Mouse (Mus musculus): ENCODE measurements at regions not wholly inside any gene's neighbourhood (a gene's known extent, or its start where the extent isn't known, plus 50 kb on each side); places are given as distances from the start of the nearest gene placed in this dataset.

GRCm38 (mm10) chr16:24056885-24057531 lies 68.4 kb upstream of the Bcl6 start:
- Histone ChIP-seq H3K36me3 (ENCODE audit: control insufficient read depth, insufficient read depth, low read length) (no peaks in the 10 kb centered on the region), H3K9ac (ENCODE audit: low read depth, low read length) (no peak overlapping the region), H3K4me3 (ENCODE audit: low read depth, low read length) (no peak overlapping the region), H3K4me1 (replicated peaks; ENCODE audit: control insufficient read depth, insufficient read depth, low read length) (no peaks in the 10 kb centered on the region), H3K27ac (ENCODE audit: low read depth, low read length) (no peak overlapping the region), H3K4me2 (no peak overlapping the region), H3K27me3 (replicated peaks; ENCODE audit: control insufficient read depth, insufficient read depth, low read length) (no peaks in the 10 kb centered on the region), H3K9me3 (ENCODE audit: control insufficient read depth, low read length) (no peaks in the 10 kb centered on the region)
- DNase-seq (ENCODE audit: low spot score) (no peak), ATAC-seq (replicated peaks; ENCODE audit: low FRiP score) (no peak)
- WGBS, result 44% methylated on average over 11 of the region's 11 CpGs

DNA sequence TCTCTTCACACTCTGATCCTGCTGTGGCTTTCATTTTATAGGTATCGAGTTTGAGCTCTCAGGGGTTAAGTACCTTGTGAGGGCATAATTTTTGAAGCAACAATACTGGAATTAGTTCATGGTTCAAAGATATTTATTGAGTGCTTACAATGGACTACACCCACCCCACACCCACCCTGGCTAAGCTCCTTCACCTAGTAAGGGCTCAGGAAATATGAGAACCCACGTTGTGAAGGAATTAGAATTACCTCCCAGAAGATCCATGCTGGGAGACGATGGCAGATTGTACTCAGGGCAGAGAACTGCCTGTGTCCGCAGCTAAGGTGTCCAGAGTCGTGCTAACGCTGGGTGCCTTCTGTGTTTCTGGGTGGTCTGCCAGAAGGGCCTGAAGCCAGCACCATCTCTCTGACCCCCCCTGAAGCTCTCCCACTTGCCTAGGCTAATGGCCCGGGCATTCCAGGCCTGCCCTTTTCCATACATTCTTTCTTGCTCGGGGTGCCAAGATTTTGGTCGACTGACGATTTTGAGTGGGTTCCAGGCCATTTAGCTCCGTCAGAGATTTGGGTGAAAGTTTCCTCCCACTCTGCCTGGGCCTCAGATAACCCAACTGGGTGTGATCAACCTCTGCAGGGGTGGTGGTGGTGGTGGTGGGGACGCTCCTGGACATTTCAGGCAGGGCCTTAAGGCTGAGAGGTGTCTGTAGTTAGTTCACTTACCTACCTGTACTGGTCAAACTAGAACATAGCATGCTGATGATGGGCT lies 67.7 kb upstream of the Bcl6 start:
- Histone ChIP-seq H3K36me3 (ENCODE audit: control insufficient read depth, insufficient read depth, low read length) (no peaks in the 10 kb centered on the region), H3K9me3 (ENCODE audit: control insufficient read depth, low read length) (no peaks in the 10 kb centered on the region), H3K9ac (ENCODE audit: low read depth, low read length) (no peak overlapping the region), H3K4me3 (ENCODE audit: low read depth, low read length) (no peak overlapping the region), H3K27ac (ENCODE audit: low read depth, low read length) (no peak overlapping the region), H3K4me1 (replicated peaks; ENCODE audit: control insufficient read depth, insufficient read depth, low read length) (no peaks in the 10 kb centered on the region), H3K4me2 (no peak overlapping the region), H3K27me3 (replicated peaks; ENCODE audit: control insufficient read depth, insufficient read depth, low read length) (no peaks in the 10 kb centered on the region)
- 73% methylated on average over 12 of the region's 12 CpGs for WGBS
- ATAC-seq (replicated peaks; ENCODE audit: low FRiP score) (no peak), DNase-seq (ENCODE audit: low spot score) (no peak)

- H3K27ac ChIP-seq (ENCODE audit: low read depth, low read length), result no peak overlapping the region
- no peak for ATAC-seq (replicated peaks; ENCODE audit: low FRiP score)
- no peaks in the 10 kb centered on the region for H3K9me3 ChIP-seq (ENCODE audit: control insufficient read depth, low read length)
- H3K9ac ChIP-seq (ENCODE audit: low read depth, low read length), result no peak overlapping the region
- H3K4me2 ChIP-seq, result no peak overlapping the region
- no peak overlapping the region for H3K4me3 ChIP-seq (ENCODE audit: low read depth, low read length)
- no peaks in the 10 kb centered on the region for H3K27me3 ChIP-seq (replicated peaks; ENCODE audit: control insufficient read depth, insufficient read depth, low read length)
- no peaks in the 10 kb centered on the region for H3K4me1 ChIP-seq (replicated peaks; ENCODE audit: control insufficient read depth, insufficient read depth, low read length)
- no peaks in the 10 kb centered on the region for H3K36me3 ChIP-seq (ENCODE audit: control insufficient read depth, insufficient read depth, low read length)
- no peak for DNase-seq (ENCODE audit: low spot score)
- 87% methylated on average over 3 of the region's 3 CpGs for WGBS
Observed at GRCm38 (mm10) chr16:24054293-24054692, 65.6 kb upstream of the Bcl6 start.

DNA sequence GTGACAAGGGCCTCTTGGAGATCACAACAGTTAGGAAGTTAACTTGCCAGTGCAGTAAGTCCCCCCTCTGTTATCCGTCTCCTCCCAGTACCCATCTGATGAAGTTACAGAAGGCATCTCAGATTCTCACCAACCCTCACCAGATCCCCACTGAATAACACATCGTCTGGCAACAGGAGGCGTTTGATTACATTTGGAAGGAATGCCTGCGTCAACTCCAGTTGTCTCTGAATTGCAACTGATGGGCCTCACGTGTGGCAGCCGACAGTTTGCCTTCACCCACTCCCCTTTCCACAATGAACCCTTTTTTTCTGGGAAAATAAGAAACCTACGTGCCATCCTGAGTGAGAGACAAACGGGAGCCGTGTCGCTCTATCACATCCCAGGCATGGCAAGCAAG lies 64.8 kb upstream of the Bcl6 start:
- WGBS, result 70% methylated on average over 10 of the region's 10 CpGs
- Histone ChIP-seq H3K36me3 (ENCODE audit: control insufficient read depth, insufficient read depth, low read length) (no peaks in the 10 kb centered on the region), H3K9ac (ENCODE audit: low read depth, low read length) (no peak overlapping the region), H3K4me1 (replicated peaks; ENCODE audit: control insufficient read depth, insufficient read depth, low read length) (no peaks in the 10 kb centered on the region), H3K27ac (ENCODE audit: low read depth, low read length) (no peak overlapping the region), H3K4me2 (no peak overlapping the region), H3K27me3 (replicated peaks; ENCODE audit: control insufficient read depth, insufficient read depth, low read length) (no peaks in the 10 kb centered on the region), H3K9me3 (ENCODE audit: control insufficient read depth, low read length) (no peaks in the 10 kb centered on the region), H3K4me3 (ENCODE audit: low read depth, low read length) (no peak overlapping the region)
- no peak for ATAC-seq (replicated peaks; ENCODE audit: low FRiP score)
- DNase-seq (ENCODE audit: low spot score), result no peak

DNA sequence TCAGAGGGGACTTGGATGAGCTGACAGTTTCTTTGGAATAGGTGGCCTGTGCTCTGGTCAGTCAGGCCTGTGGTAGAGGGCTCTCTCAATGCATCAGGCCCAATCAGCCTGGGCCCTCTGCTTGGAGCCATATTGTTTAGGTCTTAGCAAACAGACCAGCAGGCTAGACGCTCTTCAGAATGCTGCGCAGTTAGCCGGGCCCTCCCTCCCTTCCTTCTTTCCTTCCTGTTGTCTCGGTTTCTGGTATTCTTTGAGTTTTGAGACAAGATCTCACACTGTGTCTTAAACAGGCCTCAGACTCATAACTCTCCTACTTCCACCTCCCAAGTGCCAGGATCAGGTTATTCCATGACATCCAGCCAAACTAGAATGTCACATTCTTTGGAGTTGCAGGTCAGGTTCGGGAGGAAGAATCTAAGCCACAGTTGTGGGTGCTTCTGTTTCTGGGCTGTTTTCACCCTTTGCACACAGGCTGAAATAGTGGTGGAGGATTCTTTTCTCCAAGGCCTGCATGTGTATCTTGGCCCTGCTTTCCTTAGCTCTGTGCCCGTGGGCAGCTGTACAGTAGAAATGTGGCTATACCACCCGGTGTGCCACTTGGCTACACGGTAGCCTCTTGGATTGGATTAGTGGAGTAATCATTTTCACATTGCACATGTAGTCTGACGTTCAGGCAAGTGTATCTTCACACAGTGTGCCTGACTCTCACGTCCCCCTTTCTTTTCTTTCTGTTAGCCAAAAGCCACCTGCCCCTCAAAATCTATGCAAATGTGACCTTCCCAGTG lies 62.4 kb upstream of the Bcl6 start:
- H3K4me3 ChIP-seq (ENCODE audit: low read depth, low read length), result no peak overlapping the region
- WGBS, result 75% methylated on average over 10 of the region's 10 CpGs

GRCm38 (mm10) chr16:24043779-24044178 lies 55.1 kb upstream of the Bcl6 start:
- Histone ChIP-seq H3K9ac (ENCODE audit: low read depth, low read length) (no peak overlapping the region), H3K4me2 (no peak overlapping the region), H3K36me3 (ENCODE audit: control insufficient read depth, insufficient read depth, low read length) (no peaks in the 10 kb centered on the region), H3K27me3 (replicated peaks; ENCODE audit: control insufficient read depth, insufficient read depth, low read length) (no peaks in the 10 kb centered on the region), H3K27ac (ENCODE audit: low read depth, low read length) (no peak overlapping the region), H3K4me1 (replicated peaks; ENCODE audit: control insufficient read depth, insufficient read depth, low read length) (no peaks in the 10 kb centered on the region), H3K9me3 (ENCODE audit: control insufficient read depth, low read length) (no peaks in the 10 kb centered on the region), H3K4me3 (ENCODE audit: low read depth, low read length) (no peak overlapping the region)
- 71% methylated on average over 4 of the region's 4 CpGs for whole genome bisulfite sequencing
- ATAC-seq (replicated peaks; ENCODE audit: low FRiP score) (no peak), DNase-seq (ENCODE audit: low spot score) (no peak)

More for the DNA sequence above, 62.4 kb upstream of the Bcl6 start:
- H3K36me3 ChIP-seq (ENCODE audit: control insufficient read depth, insufficient read depth, low read length), result no peaks in the 10 kb centered on the region
- H3K27ac ChIP-seq (ENCODE audit: low read depth, low read length), result no peak overlapping the region
- no peak for DNase-seq (ENCODE audit: low spot score)
- H3K4me2 ChIP-seq, result no peak overlapping the region
- no peaks in the 10 kb centered on the region for H3K4me1 ChIP-seq (replicated peaks; ENCODE audit: control insufficient read depth, insufficient read depth, low read length)
- no peaks in the 10 kb centered on the region for H3K27me3 ChIP-seq (replicated peaks; ENCODE audit: control insufficient read depth, insufficient read depth, low read length)
- no peak overlapping the region for H3K9ac ChIP-seq (ENCODE audit: low read depth, low read length)
- ATAC-seq (replicated peaks; ENCODE audit: low FRiP score), result no peak
- H3K9me3 ChIP-seq (ENCODE audit: control insufficient read depth, low read length), result no peaks in the 10 kb centered on the region

- Histone ChIP-seq H3K9me3 (ENCODE audit: control insufficient read depth, low read length) (no peaks in the 10 kb centered on the region), H3K27me3 (replicated peaks; ENCODE audit: control insufficient read depth, insufficient read depth, low read length) (no peaks in the 10 kb centered on the region), H3K4me1 (replicated peaks; ENCODE audit: control insufficient read depth, insufficient read depth, low read length) (no peaks in the 10 kb centered on the region), H3K4me2 (no peak overlapping the region), H3K27ac (ENCODE audit: low read depth, low read length) (no peak overlapping the region), H3K4me3 (ENCODE audit: low read depth, low read length) (no peak overlapping the region), H3K36me3 (ENCODE audit: control insufficient read depth, insufficient read depth, low read length) (no peaks in the 10 kb centered on the region), H3K9ac (ENCODE audit: low read depth, low read length) (no peak overlapping the region)
- ATAC-seq (replicated peaks; ENCODE audit: low FRiP score) (no peak), DNase-seq (ENCODE audit: low spot score) (no peak)
- 82% methylated on average over 3 of the region's 3 CpGs for WGBS
Observed at GRCm38 (mm10) chr16:24042977-24043376, 54.3 kb upstream of the Bcl6 start.

DNA sequence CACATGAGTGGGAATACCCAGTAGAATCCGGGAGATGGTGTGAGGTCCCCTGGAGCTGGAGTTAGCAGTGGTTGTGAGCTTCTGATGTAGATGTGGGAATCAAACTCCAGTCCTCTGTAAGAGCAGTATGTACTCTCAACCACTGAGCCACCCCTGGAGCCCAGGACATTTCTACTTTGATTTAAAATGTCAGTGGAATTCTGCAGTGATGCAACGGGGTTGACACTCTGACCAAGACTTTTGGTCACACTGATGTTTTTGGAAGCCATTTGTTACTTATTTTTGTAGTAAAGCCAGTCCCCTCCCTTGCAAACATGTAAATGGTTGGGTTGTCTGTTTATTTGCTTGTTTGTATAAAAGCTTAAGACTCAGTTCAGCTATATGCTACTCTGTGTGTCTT lies 53.6 kb upstream of the Bcl6 start:
- 66% methylated on average over 2 of the region's 2 CpGs for WGBS
- no peaks in the 10 kb centered on the region for H3K27me3 ChIP-seq (replicated peaks; ENCODE audit: control insufficient read depth, insufficient read depth, low read length)
- no peaks in the 10 kb centered on the region for H3K36me3 ChIP-seq (ENCODE audit: control insufficient read depth, insufficient read depth, low read length)
- DNase-seq (ENCODE audit: low spot score) (no peak), ATAC-seq (replicated peaks; ENCODE audit: low FRiP score) (no peak)
- no peaks in the 10 kb centered on the region for H3K4me1 ChIP-seq (replicated peaks; ENCODE audit: control insufficient read depth, insufficient read depth, low read length)
- no peak overlapping the region for H3K9ac ChIP-seq (ENCODE audit: low read depth, low read length)
- no peak overlapping the region for H3K27ac ChIP-seq (ENCODE audit: low read depth, low read length)
- H3K4me2 ChIP-seq, result no peak overlapping the region
- no peak overlapping the region for H3K4me3 ChIP-seq (ENCODE audit: low read depth, low read length)
- H3K9me3 ChIP-seq (ENCODE audit: control insufficient read depth, low read length), result no peaks in the 10 kb centered on the region
